Mouse (Mus musculus): ENCODE measurements around the gene Mrpl20. TPM values are rescaled to one million over a fixed set of nuclear protein-coding genes. Genes with fewer than 3 reads are reported as not detected.

Mrpl20 gene
- polyA plus RNA-seq, 1 experiment: 36.9 TPM

DNA sequence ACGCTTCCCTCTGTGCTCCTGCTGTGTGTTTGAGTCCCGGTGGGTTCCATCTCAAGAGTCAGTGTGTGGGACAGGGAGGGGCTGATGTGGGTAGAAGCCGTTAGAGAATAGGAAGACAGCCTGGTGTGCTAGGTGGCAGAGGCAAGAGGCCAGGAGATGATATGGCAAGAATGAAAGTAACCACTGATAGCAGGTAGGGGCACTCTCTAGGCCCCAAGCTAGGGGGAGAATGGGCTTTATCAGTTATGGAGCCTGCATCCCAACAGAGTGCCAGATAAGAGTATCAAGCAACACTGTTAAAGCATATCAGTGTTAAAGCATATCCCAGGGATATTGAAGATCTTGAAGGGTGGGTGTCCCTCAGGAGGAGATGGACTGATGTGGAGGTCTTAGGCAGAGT lies 54.2 kb downstream of the Mrpl20 start:
- TF ChIP-seq CTCF (IDR thresholded peaks at IDR 0.05; ENCODE audit: insufficient read depth, low read length): no peak
- no peak for TF ChIP-seq POLR2A (IDR thresholded peaks at IDR 0.05; ENCODE audit: borderline replicate concordance, extremely low read depth, low read depth, low read length)
- Histone ChIP-seq H3K4me1 (ENCODE audit: control insufficient read depth, insufficient read depth, low read length) (0 out of 2 replicates have a peak, but pooled peaks cover 2% of the 10 kb centered on the region), H3K4me3 (replicated peaks; ENCODE audit: extremely low read depth, low read depth, low read length) (no peak overlapping the region)
- WGBS: 84% methylated on average over 3 of the region's 3 CpGs
- no peak for DNase-seq

DNA sequence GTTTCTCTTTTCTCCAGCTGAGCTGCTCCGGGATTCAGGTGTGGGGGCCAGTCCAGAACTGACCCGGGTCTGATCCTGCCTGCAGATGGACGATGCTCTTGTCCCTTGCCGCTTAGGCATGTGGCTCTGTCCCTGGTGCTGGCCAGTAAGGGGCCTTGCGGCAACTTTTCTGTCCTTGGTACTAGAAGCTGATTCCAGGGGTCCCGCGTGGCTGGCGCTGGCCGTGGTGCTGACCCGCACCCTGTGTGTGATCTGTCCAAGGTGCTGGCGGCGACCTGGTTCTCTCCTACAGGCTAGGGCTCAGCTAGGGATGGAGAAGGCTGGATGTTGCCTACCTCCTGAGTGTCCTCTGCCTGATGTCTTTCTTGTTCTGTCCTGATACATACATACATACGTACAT lies 56.6 kb downstream of the Mrpl20 start:
- TF ChIP-seq POLR2A (IDR thresholded peaks at IDR 0.05; ENCODE audit: borderline replicate concordance, extremely low read depth, low read depth, low read length) (no peak), CTCF (IDR thresholded peaks at IDR 0.05; ENCODE audit: insufficient read depth, low read length) (no peak)
- no peak overlapping the region for H3K4me3 ChIP-seq (replicated peaks; ENCODE audit: extremely low read depth, low read depth, low read length)
- no peaks in the 10 kb centered on the region for H3K4me1 ChIP-seq (ENCODE audit: control insufficient read depth, insufficient read depth, low read length)
- DNase-seq: no peak
- 32% methylated on average over 13 of the region's 13 CpGs for WGBS

Other genes starting within 250 kb of the Mrpl20 start
- gene Nadk, start 240.5 kb upstream of the Mrpl20 start, polyA plus RNA-seq (2012; rRNA removed): 110 and 119 TPM in 2 replicates
- gene Slc35e2, start 201.5 kb upstream of the Mrpl20 start, polyA plus RNA-seq (2012; rRNA removed): 5.2 and 6.6 TPM in 2 replicates
- gene Cdk11b, start 178.0 kb upstream of the Mrpl20 start, polyA plus RNA-seq (2012; rRNA removed): 21.3 and 29.1 TPM in 2 replicates
- gene Gm10563, start 157.5 kb upstream of the Mrpl20 start, polyA plus RNA-seq (2012; rRNA removed): not detected in 2 replicates
- 30.8 and 42.7 TPM in 2 replicates for gene Mmp23, start 149.5 kb upstream of the Mrpl20 start, polyA plus RNA-seq (2012; rRNA removed)
- gene Mib2, start 133.7 kb upstream of the Mrpl20 start, polyA plus RNA-seq (2012; rRNA removed): 90.1 and 92.0 TPM in 2 replicates
- gene Fndc10, start 108.5 kb upstream of the Mrpl20 start, polyA plus RNA-seq (2012; rRNA removed): 10.6 and 11.8 TPM in 2 replicates
- gene Ssu72, start 98.1 kb upstream of the Mrpl20 start, polyA plus RNA-seq (2012; rRNA removed): 103 and 128 TPM in 2 replicates
- gene Tmem240, start 68.1 kb upstream of the Mrpl20 start, polyA plus RNA-seq (2012; rRNA removed): 1.6 and 1.8 TPM in 2 replicates
- 44.5 and 48.4 TPM in 2 replicates for gene Atad3a, start 41.8 kb upstream of the Mrpl20 start, polyA plus RNA-seq (2012; rRNA removed)
- 9.2 and 11.8 TPM in 2 replicates for gene Vwa1, start 28.2 kb upstream of the Mrpl20 start, polyA plus RNA-seq (2012; rRNA removed)
- 0.38 and 0.52 TPM in 2 replicates for gene Tmem88b, start 17.0 kb upstream of the Mrpl20 start, polyA plus RNA-seq (2012; rRNA removed)
- 15.7 and 17.3 TPM in 2 replicates for gene Ankrd65, start 12.4 kb upstream of the Mrpl20 start, polyA plus RNA-seq (2012; rRNA removed)
- gene Ccnl2, start 9.6 kb downstream of the Mrpl20 start, polyA plus RNA-seq (2012; rRNA removed): 59.8 and 62.5 TPM in 2 replicates
- gene Aurkaip1, start 28.4 kb downstream of the Mrpl20 start, polyA plus RNA-seq (2012; rRNA removed): 120 and 151 TPM in 2 replicates
- gene Mxra8, start 36.8 kb downstream of the Mrpl20 start, polyA plus RNA-seq (2012; rRNA removed): 994 and 1,263 TPM in 2 replicates
- 128 and 159 TPM in 2 replicates for gene Dvl1, start 44.5 kb downstream of the Mrpl20 start, polyA plus RNA-seq (2012; rRNA removed)
- 1.6 TPM in 2 replicates for gene Tas1r3, start 60.5 kb downstream of the Mrpl20 start, polyA plus RNA-seq (2012; rRNA removed)
- gene Cptp, start 66.6 kb downstream of the Mrpl20 start, polyA plus RNA-seq (2012; rRNA removed): 30.3 and 33.3 TPM in 2 replicates
- gene Ints11, start 66.7 kb downstream of the Mrpl20 start, polyA plus RNA-seq (2012; rRNA removed): 26.7 and 27.3 TPM in 2 replicates
- 82.2 and 88.0 TPM in 2 replicates for gene Pusl1, start 88.9 kb downstream of the Mrpl20 start, polyA plus RNA-seq (2012; rRNA removed)
- gene Acap3, start 88.9 kb downstream of the Mrpl20 start, polyA plus RNA-seq (2012; rRNA removed): 48.3 and 50.7 TPM in 2 replicates
- 62.0 and 65.4 TPM in 2 replicates for gene Ube2j2, start 141.0 kb downstream of the Mrpl20 start, polyA plus RNA-seq (2012; rRNA removed)
- 22.1 and 23.1 TPM in 2 replicates for gene C1qtnf12, start 159.4 kb downstream of the Mrpl20 start, polyA plus RNA-seq (2012; rRNA removed)
- gene B3galt6, start 189.8 kb downstream of the Mrpl20 start, polyA plus RNA-seq (2012; rRNA removed): 6.1 and 7.4 TPM in 2 replicates
- 54.3 and 63.6 TPM in 2 replicates for gene Sdf4, start 190.0 kb downstream of the Mrpl20 start, polyA plus RNA-seq (2012; rRNA removed)
- gene Tnfrsf4, start 211.0 kb downstream of the Mrpl20 start, polyA plus RNA-seq (2012; rRNA removed): 5.4 and 7.3 TPM in 2 replicates
- 4.3 and 5.2 TPM in 2 replicates for gene Tnfrsf18, start 223.3 kb downstream of the Mrpl20 start, polyA plus RNA-seq (2012; rRNA removed)